Mouse (Mus musculus) thymus, adult 2 months (tissue): ENCODE results near the gene Stambpl1.

Source experiments
- CTCF ChIP-seq: fragments of 200-500 bp; IDR thresholded peaks from 2 replicates; pipeline ENCODE4 v1.5.1; 2012; ENCODE audit warnings: mild to moderate bottlenecking, control low read depth, low read length, moderate library complexity, borderline replicate concordance; ENCODE audit not compliant: control insufficient read depth, poor library complexity, insufficient read depth; ENCODE audit errors: extremely low read depth
- POLR2A ChIP-seq: fragments of 200-500 bp; IDR thresholded peaks from 2 replicates; pipeline ENCODE4 v1.6.1; 2012; ENCODE audit warnings: mild to moderate bottlenecking, low read length, control low read depth, moderate library complexity; ENCODE audit not compliant: control insufficient read depth, poor library complexity, insufficient read depth; ENCODE audit errors: extremely low read depth

DNA sequence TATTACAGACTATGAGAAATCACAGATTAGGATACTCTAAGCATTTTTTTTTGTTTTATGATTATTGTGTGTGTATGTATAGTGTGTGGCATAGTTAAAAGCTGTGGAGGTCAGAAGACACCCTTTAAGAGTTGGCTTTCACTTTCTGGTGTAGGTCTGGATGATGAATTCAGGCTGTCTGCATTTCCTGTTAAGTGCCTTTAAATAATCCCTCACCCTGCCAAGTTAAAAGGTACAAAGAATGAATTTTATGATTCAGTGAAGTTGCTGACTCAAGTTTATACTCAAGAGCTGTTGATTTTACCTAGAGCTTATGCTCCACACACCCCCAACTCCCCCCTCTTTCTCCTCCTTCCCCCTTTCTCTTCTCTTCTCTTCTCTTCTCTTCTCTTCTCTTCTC, 95.2 kb downstream of the Stambpl1 start:
- no peak for TF ChIP-seq CTCF
- TF ChIP-seq POLR2A: no peak
